Mouse (Mus musculus) hindbrain, embryonic 13.5 days (tissue): ENCODE data around the gene Garnl3. TPM values are rescaled to one million over a fixed set of nuclear protein-coding genes. Genes with fewer than 3 reads are reported as not detected.
"Not testable (repeated sequence)": the region's sequence is repeated elsewhere in the genome, so short reads cannot be mapped to it uniquely, and the experiment has no call there.

Experiments
- ATAC-seq: fragments of 200-750 bp; cut with Nextera tagmentation; 2 replicates; pipeline ENCODE4 v1.8.0; 2017; ENCODE audit warnings: moderate TSS enrichment; ENCODE audit not compliant: low FRiP score
- H3K27ac ChIP-seq: fragments of 300-500 bp; sonication (generic); 2 replicates; pipeline ENCODE4 v1.5.1; 2015; ENCODE audit warnings: inconsistent platforms, mild to moderate bottlenecking, moderate library complexity
- H3K27me3 ChIP-seq: fragments of 300-500 bp; sonication (generic); 2 replicates; pipeline ENCODE4 v1.6.1; 2015; ENCODE audit warnings: mild to moderate bottlenecking, inconsistent platforms
- H3K36me3 ChIP-seq: fragments of 300-500 bp; sonication (generic); 2 replicates; pipeline ENCODE4 v1.6.1; 2015; ENCODE audit warnings: mild to moderate bottlenecking, inconsistent platforms
- H3K4me1 ChIP-seq: fragments of 300-500 bp; sonication (generic); replicated peaks from 2 replicates; pipeline ENCODE4 v1.6.1; 2015; ENCODE audit warnings: inconsistent platforms
- H3K4me2 ChIP-seq: fragments of 300-500 bp; sonication (generic); 2 replicates; pipeline ENCODE4 v1.6.1; 2015; ENCODE audit warnings: inconsistent platforms, mild to moderate bottlenecking, moderate library complexity
- H3K4me3 ChIP-seq: fragments of 300-500 bp; sonication (generic); 2 replicates; pipeline ENCODE4 v1.5.1; 2015; ENCODE audit warnings: mild to moderate bottlenecking, inconsistent platforms
- H3K9ac ChIP-seq: fragments of 300-500 bp; sonication (generic); 2 replicates; pipeline ENCODE4 v1.6.1; 2015; ENCODE audit warnings: mild to moderate bottlenecking, inconsistent platforms
- H3K9me3 ChIP-seq: fragments of 300-500 bp; sonication (generic); 2 replicates; pipeline ENCODE4 v1.6.1; 2016; ENCODE audit warnings: inconsistent platforms
- WGBS: fragments of 180-500 bp; shearing (Covaris S2); methylation state at CpG from one replicate; pipeline ENCODE4 v1.1.7; 2015; 5-methylcytosine and 5-hydroxymethylcytosine counted together
- polyA plus RNA-seq: library from polyadenylated mRNA; unstranded; fragments of >200 nt; fragmentation: Nextera tagmentation; extraction: Ambion mirVana; gene quantifications from 2 replicates; pipeline ENCODE4 v1.2.1, GENCODE M21; 2015

The Garnl3 gene
- polyA plus RNA-seq, 1 experiment from 2014 or later: 36.6 TPM

DNA sequence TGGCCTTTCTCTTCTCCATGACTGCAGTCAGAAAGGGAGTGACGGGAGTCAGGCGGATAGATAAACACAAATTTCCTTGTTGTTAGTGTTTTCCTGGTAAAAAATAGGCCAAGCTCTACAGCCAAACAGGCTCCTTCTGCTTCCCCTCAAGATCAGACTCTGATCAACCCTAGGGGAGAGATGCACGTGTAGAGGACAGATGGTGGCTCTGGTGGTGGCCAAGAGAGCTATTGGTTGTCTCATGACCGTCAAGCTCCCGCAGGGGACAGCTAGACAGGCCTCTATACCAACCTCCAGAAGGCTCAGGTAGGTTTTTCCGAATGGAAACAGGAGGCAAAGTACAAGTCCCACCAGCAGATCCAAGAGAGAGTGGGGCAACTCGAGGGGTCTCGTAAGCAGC is 30.9 kb downstream of the Garnl3 start:
- no peaks in the 10 kb centered on the region for H3K36me3 ChIP-seq
- WGBS: 87% methylated on average over 8 of the region's 8 CpGs
- no peak for ATAC-seq

GRCm38 (mm10) chr2:33097326-33097725 is 34.1 kb downstream of the Garnl3 start:
- WGBS: 93% methylated on average over 12 of the region's 12 CpGs
- H3K9me3 ChIP-seq, ATAC-seq, H3K4me3 ChIP-seq, H3K27me3 ChIP-seq, H3K36me3 ChIP-seq, H3K27ac ChIP-seq, H3K4me2 ChIP-seq, H3K9ac ChIP-seq, H3K4me1 ChIP-seq: not testable (repeated sequence)

More for the DNA sequence above, 30.9 kb downstream of the Garnl3 start:
- Histone ChIP-seq H3K4me3 (no peak overlapping the region), H3K9me3 (no peaks in the 10 kb centered on the region), H3K27me3 (no peaks in the 10 kb centered on the region), H3K4me1 (no peaks in the 10 kb centered on the region), H3K27ac (no peak overlapping the region), H3K4me2 (no peak overlapping the region), H3K9ac (no peak overlapping the region)

DNA sequence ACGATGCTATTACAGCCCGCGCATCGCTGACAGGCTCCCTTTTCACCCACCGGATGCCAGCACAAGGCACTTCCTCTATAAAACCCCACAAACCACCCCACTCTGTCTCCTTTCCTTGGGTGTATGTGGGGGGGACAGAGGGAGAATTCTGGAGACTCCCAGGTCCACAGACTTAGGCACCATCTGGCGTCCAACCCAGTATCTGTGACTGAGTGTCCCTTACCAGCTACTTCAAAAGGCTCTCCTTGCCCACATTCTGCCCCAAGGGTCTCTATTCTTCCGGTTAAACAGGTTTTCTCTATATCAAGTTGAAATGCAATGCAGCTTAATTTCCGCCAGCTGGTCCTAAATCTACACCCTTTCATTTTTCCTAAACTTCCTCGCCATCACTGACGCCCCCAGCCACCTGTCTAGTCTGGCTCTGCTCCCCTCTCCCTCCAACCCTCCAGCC is 36.2 kb downstream of the Garnl3 start:
- Histone ChIP-seq H3K9ac (no peak overlapping the region), H3K36me3 (no peaks in the 10 kb centered on the region), H3K27me3 (no peaks in the 10 kb centered on the region), H3K4me2 (no peak overlapping the region), H3K9me3 (no peaks in the 10 kb centered on the region), H3K4me3 (no peak overlapping the region), H3K4me1 (0 out of 2 replicates have a peak, but pooled peaks cover 2% of the 10 kb centered on the region), H3K27ac (no peak overlapping the region)
- ATAC-seq: no peak
- WGBS: 74% methylated on average over 10 of the region's 10 CpGs

GRCm38 (mm10) chr2:33090620-33091520 is 40.6 kb downstream of the Garnl3 start:
- Histone ChIP-seq H3K27me3 (no peaks in the 10 kb centered on the region), H3K4me1 (peaks cover 6% of the 10 kb centered on the region; the same call in 1 of the 2 replicates), H3K9me3 (no peaks in the 10 kb centered on the region), H3K4me3 (no peak overlapping the region), H3K27ac (no peak overlapping the region), H3K4me2 (no peak overlapping the region), H3K9ac (no peak overlapping the region), H3K36me3 (no peaks in the 10 kb centered on the region)
- WGBS: 87% methylated on average over 8 of the region's 8 CpGs
- ATAC-seq: no peak

DNA sequence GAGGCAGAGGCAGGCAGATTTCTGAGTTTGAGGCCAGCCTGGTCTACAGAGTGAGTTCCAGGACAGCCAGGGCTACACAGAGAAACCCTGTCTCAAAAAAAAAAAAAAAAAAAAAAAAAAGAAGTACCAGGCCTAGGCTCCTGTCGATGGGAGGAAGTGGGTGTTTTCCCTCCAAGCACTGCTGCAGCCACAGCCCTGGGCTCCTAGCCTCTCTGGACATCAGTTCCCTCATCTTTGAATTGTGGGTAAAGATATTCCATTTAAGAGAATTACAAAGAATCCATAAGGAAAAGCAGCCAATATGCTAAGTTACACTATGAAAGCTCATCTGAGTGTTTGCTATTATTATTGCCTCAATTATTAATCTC is 41.4 kb downstream of the Garnl3 start:
- not testable (repeated sequence) for H3K36me3 ChIP-seq, H3K4me3 ChIP-seq, ATAC-seq, H3K4me1 ChIP-seq, H3K27me3 ChIP-seq, H3K4me2 ChIP-seq, H3K9ac ChIP-seq, H3K27ac ChIP-seq, H3K9me3 ChIP-seq
- 100% methylated on average over 1 of the region's 1 CpGs for WGBS

- no peak for ATAC-seq
- H3K9ac ChIP-seq: no peak overlapping the region
Measured at GRCm38 (mm10) chr2:33089356-33090032, 42.0 kb downstream of the Garnl3 start.

GRCm38 (mm10) chr2:33086671-33087363 is 44.6 kb downstream of the Garnl3 start:
- 0 out of 2 replicates have a peak overlapping the region, but pooled peaks have one; percentile 9 for H3K9ac ChIP-seq
- H3K27ac ChIP-seq: peak overlapping the region; percentile 64
- peaks cover 6% of the 10 kb centered on the region; the same call in 1 of the 2 replicates for H3K4me1 ChIP-seq
- no peaks in the 10 kb centered on the region for H3K36me3 ChIP-seq
- H3K9me3 ChIP-seq: no peaks in the 10 kb centered on the region
- no peak overlapping the region for H3K4me3 ChIP-seq
- no peaks in the 10 kb centered on the region for H3K27me3 ChIP-seq
- peak overlapping the region; percentile 31; the same call in 1 of the 2 replicates for H3K4me2 ChIP-seq
- ATAC-seq: no peak
- WGBS: 79% methylated on average over 7 of the region's 7 CpGs

More at GRCm38 (mm10) chr2:33089356-33090032, 42.0 kb downstream of the Garnl3 start:
- no peak overlapping the region for H3K4me2 ChIP-seq
- H3K9me3 ChIP-seq: no peaks in the 10 kb centered on the region
- H3K36me3 ChIP-seq: no peaks in the 10 kb centered on the region
- no peak overlapping the region for H3K4me3 ChIP-seq
- peaks cover 6% of the 10 kb centered on the region; the same call in 1 of the 2 replicates for H3K4me1 ChIP-seq
- no peaks in the 10 kb centered on the region for H3K27me3 ChIP-seq
- no peak overlapping the region for H3K27ac ChIP-seq
- WGBS: 88% methylated on average over 5 of the region's 5 CpGs

DNA sequence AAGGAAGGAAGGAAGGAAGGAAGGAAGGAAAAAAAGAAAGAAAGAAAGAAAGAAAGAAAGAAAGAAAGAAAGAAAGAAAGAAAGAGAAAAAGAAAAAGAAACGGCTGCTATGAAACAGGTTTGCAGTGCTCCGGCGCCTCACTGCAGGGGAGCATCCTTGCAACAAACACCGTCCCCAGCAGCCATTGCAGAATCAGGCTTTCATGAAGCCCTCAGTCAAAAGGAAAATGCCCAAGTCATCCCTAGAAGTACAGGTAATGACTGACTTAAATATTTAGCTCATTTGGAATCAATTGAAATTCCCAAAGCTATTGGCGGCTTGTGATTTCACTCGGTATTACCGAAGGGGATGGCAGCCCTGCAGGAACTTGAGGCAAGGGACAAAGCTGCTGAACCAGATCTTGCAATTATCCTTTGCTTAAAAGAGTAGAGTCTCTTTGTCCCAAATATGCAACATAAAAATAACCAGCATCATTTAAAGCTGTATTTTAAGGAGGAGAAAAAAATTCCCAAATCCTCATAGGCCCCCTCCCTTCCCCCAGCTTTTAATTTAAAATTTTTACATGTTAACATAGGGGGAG is 45.3 kb downstream of the Garnl3 start:
- WGBS: 50% methylated on average over 7 of the region's 7 CpGs
- no peaks in the 10 kb centered on the region for H3K27me3 ChIP-seq
- H3K9ac ChIP-seq: no peak overlapping the region
- no peaks in the 10 kb centered on the region for H3K9me3 ChIP-seq
- H3K4me2 ChIP-seq: peak overlapping the region; percentile 31; the same call in 1 of the 2 replicates
- no peak for ATAC-seq
- peak overlapping the region; percentile 64 for H3K27ac ChIP-seq
- H3K4me3 ChIP-seq: peak overlapping the region; percentile 13
- peaks cover 6% of the 10 kb centered on the region; the same call in 1 of the 2 replicates for H3K4me1 ChIP-seq
- no peaks in the 10 kb centered on the region for H3K36me3 ChIP-seq

DNA sequence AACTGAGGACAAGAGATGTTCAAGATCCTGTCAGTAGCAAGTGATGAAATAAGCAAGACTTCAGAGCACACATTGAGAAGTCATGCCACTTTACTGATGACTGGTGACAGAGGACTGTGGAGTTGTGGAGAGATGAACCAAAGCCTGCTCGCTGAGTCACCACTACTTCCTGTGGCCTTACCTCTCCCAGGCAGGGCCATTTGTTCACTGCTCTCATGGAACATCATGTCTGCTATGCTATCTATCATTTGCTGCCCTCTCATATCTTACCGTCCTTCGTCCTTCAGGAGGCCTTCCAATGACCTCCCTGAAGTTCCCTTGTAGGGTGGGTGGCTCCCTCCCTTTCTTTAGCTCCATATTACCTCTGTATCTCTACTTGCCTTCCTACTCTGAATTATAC is 47.2 kb downstream of the Garnl3 start:
- no peaks in the 10 kb centered on the region for H3K36me3 ChIP-seq
- no peak overlapping the region for H3K9ac ChIP-seq
- no peaks in the 10 kb centered on the region for H3K27me3 ChIP-seq
- 0 out of 2 replicates have a peak overlapping the region, but pooled peaks have one; percentile 4 for H3K4me2 ChIP-seq
- H3K4me3 ChIP-seq: no peak overlapping the region
- no peak for ATAC-seq
- H3K4me1 ChIP-seq: peaks cover 17% of the 10 kb centered on the region
- H3K9me3 ChIP-seq: no peaks in the 10 kb centered on the region
- WGBS: 99% methylated on average over 3 of the region's 3 CpGs
- no peak overlapping the region for H3K27ac ChIP-seq

DNA sequence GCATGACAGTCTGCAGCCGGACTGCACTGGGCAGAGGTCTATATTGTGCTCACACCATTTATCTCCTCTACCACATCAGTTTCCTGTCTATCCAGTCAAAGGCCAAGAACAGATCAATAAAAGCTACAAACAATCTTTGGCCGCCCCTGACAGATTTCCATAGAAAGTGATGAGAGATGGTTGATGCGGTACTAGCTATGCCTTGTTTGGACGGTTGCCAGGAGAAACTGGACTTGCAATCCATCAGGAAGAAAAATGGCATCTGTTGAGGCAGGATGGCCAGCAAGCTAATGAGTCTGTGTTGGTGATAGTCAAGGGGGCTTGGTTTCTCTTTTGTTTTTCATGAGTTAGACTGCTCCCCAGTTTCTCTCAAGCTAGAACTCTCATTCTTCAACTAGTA is 51.3 kb downstream of the Garnl3 start:
- WGBS: 35% methylated on average over 4 of the region's 4 CpGs
- H3K9ac ChIP-seq: no peak overlapping the region
- no peak overlapping the region for H3K4me3 ChIP-seq
- H3K9me3 ChIP-seq: no peaks in the 10 kb centered on the region
- H3K27ac ChIP-seq: peak overlapping the region; percentile 64
- H3K4me2 ChIP-seq: no peak overlapping the region
- no peaks in the 10 kb centered on the region for H3K36me3 ChIP-seq
- H3K4me1 ChIP-seq: peaks cover 17% of the 10 kb centered on the region
- ATAC-seq: no peak
- H3K27me3 ChIP-seq: no peaks in the 10 kb centered on the region

GRCm38 (mm10) chr2:33077252-33077651 is 54.2 kb downstream of the Garnl3 start:
- no peaks in the 10 kb centered on the region for H3K27me3 ChIP-seq
- no peak overlapping the region for H3K4me3 ChIP-seq
- H3K4me1 ChIP-seq: peaks cover 23% of the 10 kb centered on the region
- WGBS: 47% methylated on average over 3 of the region's 3 CpGs
- no peaks in the 10 kb centered on the region for H3K9me3 ChIP-seq
- H3K9ac ChIP-seq: no peak overlapping the region
- H3K36me3 ChIP-seq: no peaks in the 10 kb centered on the region
- no peak overlapping the region for H3K27ac ChIP-seq
- H3K4me2 ChIP-seq: no peak overlapping the region
- no peak for ATAC-seq

GRCm38 (mm10) chr2:33074931-33075330 is 56.5 kb downstream of the Garnl3 start:
- peaks cover 20% of the 10 kb centered on the region for H3K4me1 ChIP-seq
- no peak for ATAC-seq
- no peaks in the 10 kb centered on the region for H3K9me3 ChIP-seq
- no peak overlapping the region for H3K4me3 ChIP-seq
- H3K27ac ChIP-seq: no peak overlapping the region
- no peak overlapping the region for H3K9ac ChIP-seq
- H3K27me3 ChIP-seq: no peaks in the 10 kb centered on the region
- WGBS: 50% methylated on average over 2 of the region's 2 CpGs
- no peak overlapping the region for H3K4me2 ChIP-seq
- no peaks in the 10 kb centered on the region for H3K36me3 ChIP-seq
